Mouse (Mus musculus): ENCODE measurements around the gene Glt6d1.

- TF ChIP-seq POLR2A (IDR thresholded peaks at IDR 0.05; ENCODE audit: borderline replicate concordance, low read depth, low read length): no peak
- no peak for TF ChIP-seq CTCF (IDR thresholded peaks at IDR 0.05; ENCODE audit: low read depth, low read length)
Measured at GRCm38 (mm10) chr2:25773507-25773906, 42.1 kb downstream of the Glt6d1 start.

Data from bone marrow macrophage, adult 2 months (primary cell).